Comparison of ENCODE assay signal across 16 mouse cellular contexts in genomic region chr12:93006844-93007365, GRCm38 (mm10).
A peak's percentile ranks its signal among the peaks of the same experiment; 100 is the strongest.
DNase-seq lines count a peak whose midpoint lies in the region; ATAC-seq and TF ChIP-seq lines count a peak whose summit lies in the region.
"Had no signal": no experiment of that assay in that cellular context is flagged by ENCODE, and none has a peak within 500 bp of the region (broad histone marks: within the 10 kb centered on the region; RNA-seq: fewer than 3 reads in every experiment).

No protein-coding gene starts in this region.

- H3K9ac ChIP-seq in kidney, postnatal 0 days (ENCODE audit: low read depth, low read length), result no peak overlapping the region
- H3K9ac ChIP-seq in CH12.LX (ENCODE audit: insufficient read depth, low read depth), result no peak overlapping the region; the same call in 1 of the 2 replicates
- H3K9ac ChIP-seq in limb, embryonic 14.5 days (ENCODE audit: low read depth, low read length, severe bottlenecking), result no peak overlapping the region
- H3K9ac ChIP-seq: heart, embryonic 13.5 days; hindbrain, embryonic 15.5 days; neural tube, embryonic 15.5 days had no signal

- 43% methylated on average over 2 of the region's 2 CpGs for WGBS in kidney, postnatal 0 days
- WGBS in limb, embryonic 14.5 days, result 47% methylated on average over 2 of the region's 2 CpGs

- peak; percentile 63 for TF ChIP-seq CTCF in kidney, postnatal 0 days (IDR thresholded peaks at IDR 0.05; ENCODE audit: low read depth)
- peak; percentile 17 to 62; a peak in 2 of 4 replicates for TF ChIP-seq CTCF in CH12.LX (conservative IDR thresholded peaks at IDR 0.05 in 1 of 2, IDR thresholded peaks at IDR 0.05 in 1 of 2; ENCODE audit: low read depth in 2 of 2, low read length in 2 of 2)

- H3K4me1 ChIP-seq in kidney, postnatal 0 days (replicated peaks; ENCODE audit: insufficient read depth, low read length), result no peaks in the 10 kb centered on the region
- peaks cover 3 to 5% of the 10 kb centered on the region in 2 experiments; a peak in 1 of 4 replicates for H3K4me1 ChIP-seq in CH12.LX (ENCODE audit: control insufficient read depth in 1 of 2, insufficient read depth in 2 of 2)
- no peaks in the 10 kb centered on the region for H3K4me1 ChIP-seq in limb, embryonic 14.5 days (ENCODE audit: control insufficient read depth, insufficient read depth, low read length)
- H3K4me1 ChIP-seq: heart, embryonic 13.5 days; hindbrain, embryonic 15.5 days; neural tube, embryonic 15.5 days had no signal

- H3K4me2 ChIP-seq in kidney, postnatal 0 days (ENCODE audit: low read length), result no peak overlapping the region
- H3K4me2 ChIP-seq in CH12.LX (ENCODE audit: insufficient read depth, low read depth, poor library complexity, severe bottlenecking), result peak overlapping the region; percentile 57; the same call in 1 of the 2 replicates
- no peak overlapping the region for H3K4me2 ChIP-seq in limb, embryonic 14.5 days (replicated peaks; ENCODE audit: low read depth, low read length, severe bottlenecking)
- H3K4me2 ChIP-seq: heart, embryonic 13.5 days; hindbrain, embryonic 15.5 days; neural tube, embryonic 15.5 days had no signal

- H3K4me3 ChIP-seq in kidney, postnatal 0 days (replicated peaks; ENCODE audit: low read depth, low read length), result no peak overlapping the region
- H3K4me3 ChIP-seq in CH12.LX (replicated peaks in 1 of 3; ENCODE audit: low read depth in 2 of 3, low read length in 2 of 3, poor library complexity in 1 of 3), result no peak overlapping the region
- H3K4me3 ChIP-seq in limb, embryonic 14.5 days (replicated peaks; ENCODE audit: low read length), result no peak overlapping the region
- H3K4me3 ChIP-seq: erythroblast, embryonic 14.5 days; heart, embryonic 13.5 days; hindbrain, embryonic 15.5 days; neural tube, embryonic 15.5 days had no signal

- dilution Hi-C loops in CH12.LX (cut with MboI; ENCODE audit: extremely low pct_ligation_motif_present, extremely low pct_unique_long_range_greater_than_20kb, low sequenced_read_pairs), result no loop called here

- peak; percentile 42 for DNase-seq in kidney, postnatal 0 days (ENCODE audit: low spot score)
- DNase-seq in kidney, adult 18-20 months, result no peak
- peak; percentile 27 for DNase-seq in CH12.LX (ENCODE audit: extremely low read depth)
- DNase-seq in embryo, embryonic 10.5 days (ENCODE audit: low spot score), result peak; percentile 59
- peak; percentile 5 for DNase-seq in limb, embryonic 14.5 days (ENCODE audit: low spot score)
- DNase-seq in frontal cortex, adult 2 months (ENCODE audit: extremely low spot score in 1 of 2, low spot score in 1 of 2), result no peak
- DNase-seq in thymus, postnatal 10 days (ENCODE audit: low spot score in 2 of 2), result no peak
- DNase-seq: cerebellum, adult 9-11 months; liver; lung, postnatal 10 days; right cerebral cortex, postnatal 25 days had no signal

- no peaks in the 10 kb centered on the region for H3K79me2 ChIP-seq in CH12.LX (replicated peaks; ENCODE audit: control insufficient read depth, extremely low read depth, insufficient read depth, poor library complexity, severe bottlenecking)

- H3K9me3 ChIP-seq in kidney, postnatal 0 days (replicated peaks; ENCODE audit: low read length), result no peaks in the 10 kb centered on the region
- no peaks in the 10 kb centered on the region for H3K9me3 ChIP-seq in CH12.LX (replicated peaks; ENCODE audit: low read length)
- H3K9me3 ChIP-seq in limb, embryonic 14.5 days (ENCODE audit: control insufficient read depth, low read length), result no peaks in the 10 kb centered on the region
- H3K9me3 ChIP-seq: heart, embryonic 13.5 days; hindbrain, embryonic 15.5 days; neural tube, embryonic 15.5 days had no signal

- H3K36me3 ChIP-seq in kidney, postnatal 0 days (ENCODE audit: insufficient read depth, low read length), result no peaks in the 10 kb centered on the region
- H3K36me3 ChIP-seq in CH12.LX (replicated peaks in 1 of 2; ENCODE audit: control insufficient read depth in 1 of 2, insufficient read depth in 1 of 2, low read length in 1 of 2), result no peaks in the 10 kb centered on the region
- no peaks in the 10 kb centered on the region for H3K36me3 ChIP-seq in limb, embryonic 14.5 days (ENCODE audit: control insufficient read depth, insufficient read depth, low read length)
- H3K36me3 ChIP-seq: heart, embryonic 13.5 days; hindbrain, embryonic 15.5 days; neural tube, embryonic 15.5 days had no signal

- TF ChIP-seq EP300 in CH12.LX (IDR thresholded peaks at IDR 0.05; ENCODE audit: low read length), result no peak

- no peaks in the 10 kb centered on the region for H3K27me3 ChIP-seq in kidney, postnatal 0 days (ENCODE audit: insufficient read depth, low read length)
- H3K27me3 ChIP-seq in CH12.LX (replicated peaks), result no peaks in the 10 kb centered on the region
- H3K27me3 ChIP-seq in limb, embryonic 14.5 days (ENCODE audit: control insufficient read depth, insufficient read depth, low read length), result no peaks in the 10 kb centered on the region
- H3K27me3 ChIP-seq: heart, embryonic 13.5 days; hindbrain, embryonic 15.5 days; neural tube, embryonic 15.5 days had no signal

- no peak overlapping the region for H3K27ac ChIP-seq in kidney, postnatal 0 days
- no peak overlapping the region for H3K27ac ChIP-seq in CH12.LX (ENCODE audit: insufficient read depth, low read depth)
- no peak overlapping the region for H3K27ac ChIP-seq in limb, embryonic 14.5 days (replicated peaks; ENCODE audit: low read depth, low read length)
- H3K27ac ChIP-seq: heart, embryonic 13.5 days; hindbrain, embryonic 15.5 days; neural tube, embryonic 15.5 days had no signal

- TF ChIP-seq POLR2A in CH12.LX (IDR thresholded peaks at IDR 0.05; ENCODE audit: low read depth, low read length), result no peak
- no peak for TF ChIP-seq POLR2A in limb, embryonic 14.5 days (IDR thresholded peaks at IDR 0.05; ENCODE audit: borderline replicate concordance, extremely low read depth, insufficient read depth, insufficient read length)

- in situ Hi-C loops in CH12.LX (cut with MboI; ENCODE audit: low pct_ligation_motif_present, low pct_unique_long_range_greater_than_20kb, low sequenced_read_pairs), result no loop called here

- peak; percentile 70 for TF ChIP-seq RAD21 in CH12.LX (IDR thresholded peaks at IDR 0.05; ENCODE audit: low read depth, low read length)

- ATAC-seq in kidney, postnatal 0 days (replicated peaks; ENCODE audit: low FRiP score, low read depth), result no peak
- ATAC-seq in limb, embryonic 14.5 days (ENCODE audit: low FRiP score, low read depth), result no peak
- ATAC-seq: midbrain, embryonic 16.5 days had no signal

TF ChIP-seq in CH12.LX, 34 proteins besides CTCF, POLR2A, EP300 and RAD21:
- TF ChIP-seq MXI1 (IDR thresholded peaks at IDR 0.05; ENCODE audit: low read depth, low read length) (no peak), SMC3 (IDR thresholded peaks at IDR 0.05; ENCODE audit: low read depth, low read length) (peak; percentile 27)
TF ChIP-seq in CH12.LX: peak in this region for 1.

Comparison
In these comparisons a context has a peak if more than half of its experiments do, and no peak if none do; other contexts are left out.
1. DNase-seq: peak in kidney, postnatal 0 days (single experiment), CH12.LX (single experiment), embryo, embryonic 10.5 days (single experiment) and limb, embryonic 14.5 days (single experiment); none in kidney, adult 18-20 months (single experiment), frontal cortex, adult 2 months (0 of 2) and thymus, postnatal 10 days (0 of 2).